Mouse (Mus musculus) heart, adult 11 months (tissue): Measurements from ENCODE around the gene Nkain4.

Experiments used
- DNase-seq: peaks from one replicate; pipeline ENCODE4 v3.0.0; 2022

Nkain4 gene

DNA sequence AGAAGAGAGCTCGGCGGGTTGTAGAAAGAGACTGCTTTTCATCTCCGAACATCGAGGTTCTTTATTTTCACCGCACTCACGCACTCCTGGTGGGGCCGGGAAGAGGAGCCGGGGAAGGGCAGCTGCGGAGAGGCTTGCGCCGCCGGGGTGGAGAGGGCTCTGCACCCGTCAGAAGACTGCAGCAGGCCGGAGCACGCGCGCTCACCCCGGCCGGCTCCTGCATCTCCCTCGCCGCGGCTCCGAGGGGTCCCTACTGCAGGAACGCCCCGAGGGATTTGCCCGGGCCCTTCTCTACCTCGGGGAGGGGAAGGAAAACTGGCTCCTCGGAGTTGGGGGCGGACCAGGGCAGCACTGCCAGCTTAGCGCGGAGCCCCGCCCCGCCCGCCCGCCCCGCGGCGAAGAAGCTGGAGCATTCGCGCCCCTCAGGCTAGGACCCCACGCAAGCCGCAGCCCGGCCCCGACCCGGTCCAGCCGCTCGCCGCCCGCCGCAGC lies 60.9 kb downstream of the Nkain4 start:
- no peak for DNase-seq

DNA sequence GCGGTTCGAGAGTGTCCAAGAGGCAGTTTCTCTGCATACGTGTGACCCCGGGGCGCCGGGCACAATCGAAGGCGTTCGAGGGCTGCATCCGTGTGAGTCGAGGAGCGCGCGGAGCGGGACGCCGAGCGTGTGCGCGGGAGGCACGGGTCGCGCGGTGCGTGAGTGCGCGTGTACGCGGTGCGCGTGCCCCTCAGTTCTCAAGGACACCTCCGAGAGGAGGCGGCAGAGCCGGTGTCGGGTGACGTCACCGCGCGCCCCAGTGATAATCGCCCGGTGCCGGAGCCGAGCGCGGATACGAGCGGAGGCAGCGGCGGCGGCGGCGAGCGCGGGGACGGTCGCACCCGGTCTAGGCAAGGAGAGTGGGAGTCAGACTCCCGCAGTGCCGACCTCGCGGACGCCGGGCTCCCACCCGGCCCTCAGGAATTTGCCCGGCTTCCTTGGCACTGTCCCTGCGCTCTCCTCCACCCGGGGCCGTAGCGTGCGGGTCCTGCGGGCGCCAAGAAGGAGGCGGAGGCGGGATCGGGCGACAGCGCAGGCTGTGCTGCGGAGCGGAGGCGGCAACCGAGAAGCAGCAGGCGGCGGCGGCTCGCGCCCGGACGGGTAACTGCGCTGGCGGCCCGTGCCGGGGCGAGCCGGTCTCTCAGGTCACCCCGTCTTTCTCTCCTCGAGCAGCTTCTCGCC lies 61.5 kb downstream of the Nkain4 start:
- no peak for DNase-seq

GRCm38 (mm10) chr2:180891835-180892323 lies 62.6 kb downstream of the Nkain4 start:
- no peak for DNase-seq

GRCm38 (mm10) chr2:180891075-180891834 lies 63.2 kb downstream of the Nkain4 start:
- DNase-seq = no peak

DNA sequence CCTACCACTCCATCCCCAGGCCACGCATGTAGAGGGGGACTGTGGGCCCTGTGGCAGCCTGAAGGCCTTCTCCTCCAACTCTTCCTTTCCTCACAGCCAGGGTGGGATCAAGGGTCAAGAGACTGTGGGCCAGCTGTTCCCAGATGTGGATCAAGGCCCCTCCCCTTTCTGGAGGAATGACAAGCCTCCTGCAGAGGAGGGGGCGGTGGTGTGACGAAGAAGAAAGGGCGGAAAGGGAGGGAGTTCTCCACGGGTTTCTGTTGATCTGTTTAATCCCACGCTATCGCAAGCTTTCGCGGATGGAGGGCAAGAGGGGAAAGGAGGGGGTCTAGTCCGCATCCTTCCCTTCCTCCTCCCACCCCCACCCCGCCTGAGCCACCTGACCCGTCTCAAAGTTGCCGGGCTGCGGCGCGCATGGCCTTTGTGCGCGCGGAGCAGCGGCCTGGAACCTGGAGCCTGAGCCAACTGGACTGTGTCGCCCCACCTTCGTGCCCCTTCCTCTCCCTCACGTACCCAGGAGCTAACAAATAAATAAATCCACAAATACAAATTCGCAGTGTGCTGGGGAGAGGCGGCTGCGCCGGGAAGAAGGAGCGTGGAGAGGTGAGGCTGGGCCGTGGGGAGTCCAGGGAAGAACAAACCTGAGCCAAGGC lies 64.0 kb downstream of the Nkain4 start:
- peak; percentile 86 for DNase-seq

DNA sequence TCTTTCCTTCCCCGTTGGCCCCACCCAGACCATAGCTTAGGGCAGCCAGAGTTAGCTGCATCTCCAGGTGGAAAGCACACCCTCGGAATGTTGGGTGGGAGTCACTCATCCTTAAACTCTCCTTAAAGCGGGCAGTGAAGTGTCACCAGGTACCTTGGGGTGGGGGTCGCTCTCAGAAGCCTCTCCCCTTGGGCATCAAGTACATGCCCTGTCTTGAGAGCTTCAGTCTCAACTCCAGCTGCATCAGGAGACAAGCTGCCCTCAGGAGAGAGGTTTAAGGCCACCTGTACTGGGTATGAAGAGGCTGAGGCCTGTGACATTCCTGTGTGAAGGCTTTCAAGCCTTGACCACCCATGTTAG lies 64.6 kb downstream of the Nkain4 start:
- no peak for DNase-seq

DNA sequence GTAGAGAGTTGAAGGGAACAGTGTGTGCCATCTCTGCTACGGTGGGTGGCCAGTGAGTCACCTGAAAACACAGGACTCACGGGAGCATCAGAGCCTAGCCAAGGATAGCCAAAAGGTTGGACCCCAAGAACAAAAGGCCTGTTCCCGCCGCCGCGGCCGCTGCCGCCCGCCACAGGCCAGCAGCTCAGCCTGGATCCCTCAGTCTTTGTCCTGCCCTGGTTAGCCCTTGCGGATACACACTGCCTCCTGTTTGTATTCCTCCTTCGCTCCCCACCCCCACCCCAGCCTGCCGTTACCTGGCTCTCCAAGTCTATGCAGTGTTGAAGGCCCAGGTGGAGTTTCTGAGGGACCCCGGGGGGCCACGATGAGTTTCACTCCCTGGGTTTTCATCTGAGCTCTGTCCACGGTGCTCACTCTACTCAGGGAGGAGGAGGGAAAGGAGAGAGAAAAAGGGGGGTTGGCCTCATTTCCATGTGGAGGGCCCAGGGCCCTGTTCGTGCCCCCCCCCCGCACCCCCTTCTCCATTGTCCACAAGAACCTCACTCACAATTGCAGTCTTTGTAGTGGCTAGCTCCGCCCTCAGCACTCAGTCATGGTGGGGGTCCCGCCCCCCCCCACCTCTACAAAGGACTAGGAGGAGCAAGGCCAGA lies 65.1 kb downstream of the Nkain4 start:
- no peak for DNase-seq

- DNase-seq = no peak
Observed at GRCm38 (mm10) chr2:180885270-180885669, 69.2 kb downstream of the Nkain4 start.
